Mouse (Mus musculus): ENCODE measurements around the gene Eno3.

GRCm38 (mm10) chr11:70681170-70681569, 24.2 kb downstream of the Eno3 start:
- TF ChIP-seq CTCF (conservative IDR thresholded peaks at IDR 0.05; ENCODE audit: low read length) (no peak), POU5F1 (IDR thresholded peaks at IDR 0.05; ENCODE audit: borderline replicate concordance, low read length) (no peak)

Data from E14TG2a.4 (cell line).